Mouse (Mus musculus) MEL (cell line): Measurements from ENCODE around the gene Kcnt2. TPM values are rescaled to one million over a fixed set of nuclear protein-coding genes. Genes with fewer than 3 reads are reported as not detected.

ENCODE experiments used
- DNase-seq: peaks from one replicate; pipeline ENCODE4 v3.0.0; 2011; ENCODE audit warnings: low read depth, low spot score
- H3K27ac ChIP-seq: 2 replicates; pipeline ENCODE4 v1.5.1; 2012; ENCODE audit warnings: low read depth, mild to moderate bottlenecking, control low read depth, low read length, moderate library complexity; ENCODE audit not compliant: control insufficient read depth
- H3K27me3 ChIP-seq, 2 experiments: fragments of 150-350 bp in 1 of 2; sonication (generic) in 1 of 2; 2 replicates each; pipeline ENCODE4 v1.6.1; 2012; ENCODE audit warnings: low read length in 2 of 2, mild to moderate bottlenecking in 2 of 2, improper control_type of control experiment in 1 of 2, moderate library complexity in 1 of 2; ENCODE audit not compliant: insufficient read depth in 2 of 2, control insufficient read depth in 1 of 2
- H3K36me3 ChIP-seq, 2 experiments: 2 replicates each; pipeline ENCODE4 v1.6.1; 2012 to 2014; ENCODE audit warnings: low read length in 2 of 2, improper control_type of control experiment in 1 of 2, inconsistent platforms in 1 of 2, mild to moderate bottlenecking in 1 of 2; ENCODE audit not compliant: insufficient read depth in 2 of 2, control insufficient read depth in 1 of 2
- H3K4me1 ChIP-seq, 2 experiments: fragments of 150-350 bp in 1 of 2; sonication (generic) in 1 of 2; 2 replicates each; pipeline ENCODE4 v1.6.1; 2012; ENCODE audit warnings: low read length in 2 of 2, improper control_type of control experiment in 1 of 2, mild to moderate bottlenecking in 1 of 2; ENCODE audit not compliant: insufficient read depth in 2 of 2, control insufficient read depth in 1 of 2
- H3K4me3 ChIP-seq, 2 experiments: fragments of 150-350 bp in 1 of 2; sonication (generic) in 1 of 2; 2 replicates each; pipeline ENCODE4 v1.5.1; 2012; ENCODE audit warnings: low read depth in 2 of 2, low read length in 2 of 2, mild to moderate bottlenecking in 2 of 2, moderate library complexity in 2 of 2, control low read depth in 1 of 2, improper control_type of control experiment in 1 of 2; ENCODE audit not compliant: control insufficient read depth in 1 of 2, insufficient read depth in 1 of 2
- H3K79me2 ChIP-seq: 2 replicates; pipeline ENCODE4 v1.6.1; 2012; ENCODE audit warnings: mild to moderate bottlenecking, low read length, moderate library complexity; ENCODE audit not compliant: control insufficient read depth, poor library complexity, insufficient read depth
- H3K9ac ChIP-seq: 2 replicates; pipeline ENCODE4 v1.6.1; 2012; ENCODE audit warnings: low read depth, mild to moderate bottlenecking, control low read depth, low read length, moderate library complexity; ENCODE audit not compliant: control insufficient read depth, poor library complexity, severe bottlenecking
- H3K9me3 ChIP-seq: fragments of 150-350 bp; sonication (generic); replicated peaks from 2 replicates; pipeline ENCODE4 v1.6.1; 2012; ENCODE audit warnings: mild to moderate bottlenecking, low read length, improper control_type of control experiment, moderate library complexity; ENCODE audit not compliant: insufficient read depth
- BHLHE40 ChIP-seq: IDR thresholded peaks from 2 replicates; pipeline ENCODE4 v1.6.1; 2012; ENCODE audit warnings: low read depth, mild to moderate bottlenecking, inconsistent platforms, low read length, improper control_type of control experiment, borderline replicate concordance
- CHD2 ChIP-seq: IDR thresholded peaks from 2 replicates; pipeline ENCODE4 v1.6.1; 2011; ENCODE audit warnings: low read length, improper control_type of control experiment
- CTCF ChIP-seq, 3 experiments: IDR thresholded peaks in 2 of 3; conservative IDR thresholded peaks in 1 of 3; 2 replicates each; pipeline ENCODE4 v1.5.1; 2011 to 2012; ENCODE audit warnings: low read length in 3 of 3, low read depth in 2 of 3, mild to moderate bottlenecking in 2 of 3, improper control_type of control experiment in 1 of 3, inconsistent platforms in 1 of 3, mixed read lengths in 1 of 3, moderate library complexity in 1 of 3; ENCODE audit not compliant: control insufficient read depth in 1 of 3, insufficient read depth in 1 of 3, poor library complexity in 1 of 3, severe bottlenecking in 1 of 3
- EP300 ChIP-seq, 2 experiments: IDR thresholded peaks; 2 replicates each; pipeline ENCODE4 v1.6.1; 2011; ENCODE audit warnings: improper control_type of control experiment in 2 of 2, low read length in 2 of 2, low read depth in 1 of 2, mild to moderate bottlenecking in 1 of 2
- ETS1 ChIP-seq: IDR thresholded peaks from 2 replicates; pipeline ENCODE4 v1.6.1; 2012; ENCODE audit warnings: low read depth, mild to moderate bottlenecking, inconsistent platforms, low read length, improper control_type of control experiment, moderate library complexity
- GABPA ChIP-seq: IDR thresholded peaks from 2 replicates; pipeline ENCODE4 v1.6.1; 2012; ENCODE audit warnings: low read depth, mild to moderate bottlenecking, inconsistent platforms, low read length, improper control_type of control experiment, moderate library complexity
- HCFC1 ChIP-seq: IDR thresholded peaks from 2 replicates; pipeline ENCODE4 v1.6.1; 2012; ENCODE audit warnings: low read depth, mild to moderate bottlenecking, inconsistent platforms, low read length, improper control_type of control experiment, moderate library complexity
- JUND ChIP-seq: IDR thresholded peaks from 2 replicates; pipeline ENCODE4 v1.6.1; 2011; ENCODE audit warnings: low read depth, mild to moderate bottlenecking, improper control_type of control experiment, low read length
- KAT2A ChIP-seq: conservative IDR thresholded peaks from 2 replicates; pipeline ENCODE4 v1.6.1; 2012; ENCODE audit warnings: low read depth, low read length, improper control_type of control experiment, inconsistent platforms
- MEF2A ChIP-seq: IDR thresholded peaks from 2 replicates; pipeline ENCODE4 v1.6.1; 2014; ENCODE audit warnings: low read depth, mild to moderate bottlenecking, inconsistent platforms, low read length, improper control_type of control experiment; ENCODE audit not compliant: poor library complexity, insufficient replicate concordance, severe bottlenecking; ENCODE audit errors: extremely low read depth
- MXI1 ChIP-seq: IDR thresholded peaks from 2 replicates; pipeline ENCODE4 v1.6.1; 2011; ENCODE audit warnings: mild to moderate bottlenecking, low read depth, low read length, improper control_type of control experiment
- MYC ChIP-seq: IDR thresholded peaks from 2 replicates; pipeline ENCODE4 v1.6.1; 2011; ENCODE audit warnings: low read depth, mild to moderate bottlenecking, low read length, improper control_type of control experiment, moderate library complexity
- POLR2AphosphoS2 ChIP-seq: IDR thresholded peaks from 2 replicates; pipeline ENCODE4 v1.6.1; 2011; ENCODE audit warnings: low read length, improper control_type of control experiment
- RAD21 ChIP-seq: IDR thresholded peaks from 2 replicates; pipeline ENCODE4 v1.6.1; 2011; ENCODE audit warnings: mild to moderate bottlenecking, low read depth, low read length, improper control_type of control experiment
- SIN3A ChIP-seq: IDR thresholded peaks from 2 replicates; pipeline ENCODE4 v1.6.1; 2012; ENCODE audit warnings: low read length, improper control_type of control experiment, inconsistent platforms
- SMC3 ChIP-seq: IDR thresholded peaks from 2 replicates; pipeline ENCODE4 v1.6.1; 2011; ENCODE audit warnings: low read depth, low read length, improper control_type of control experiment
- TCF12 ChIP-seq: IDR thresholded peaks from 2 replicates; pipeline ENCODE4 v1.6.1; 2014; ENCODE audit warnings: low read depth, mild to moderate bottlenecking, inconsistent platforms, low read length, improper control_type of control experiment, moderate library complexity
- UBTF ChIP-seq: IDR thresholded peaks from 2 replicates; pipeline ENCODE4 v1.6.1; 2012; ENCODE audit warnings: low read depth, mild to moderate bottlenecking, inconsistent platforms, low read length, improper control_type of control experiment, moderate library complexity, borderline replicate concordance; ENCODE audit not compliant: insufficient read depth
- USF1 ChIP-seq: IDR thresholded peaks from 2 replicates; pipeline ENCODE4 v1.6.1; 2014; ENCODE audit warnings: low read depth, mild to moderate bottlenecking, inconsistent platforms, low read length, improper control_type of control experiment, moderate library complexity
- ZKSCAN1 ChIP-seq: IDR thresholded peaks from 2 replicates; pipeline ENCODE4 v1.6.1; 2012; ENCODE audit warnings: low read depth, mild to moderate bottlenecking, inconsistent platforms, low read length, improper control_type of control experiment, moderate library complexity
- polyA plus RNA-seq, 2 experiments: library from polyadenylated mRNA; stranded (reverse) in 1 of 2; unstranded in 1 of 2; fragments of >175 nt in 1 of 2; fragments of >200 nt in 1 of 2; gene quantifications; 2 replicates each; pipeline versions ENCODE4 v1.2.1 to v1.2.4; 2012; ENCODE audit warnings: low replicate concordance in 2 of 2, low read depth in 1 of 2; ENCODE audit not compliant: insufficient read length in 2 of 2, insufficient read depth in 1 of 2, missing spikeins in 1 of 2
- total RNA-seq: library from RNA; depleted of rRNA; stranded (reverse); fragments of 300-350 nt; gene quantifications from 2 replicates; pipeline ENCODE4 v1.2.3, GENCODE M21; 2012

Kcnt2 gene
- total and polyA plus RNA-seq, 3 experiments, result not detected

GRCm38 (mm10) chr1:140245465-140245864 lies 493 bp upstream of the Kcnt2 start:
- Histone ChIP-seq H3K79me2 (no peaks in the 10 kb centered on the region), H3K27me3 (no peaks in the 10 kb centered on the region), H3K9me3 (no peaks in the 10 kb centered on the region), H3K9ac (no peak overlapping the region), H3K4me1 (no peaks in the 10 kb centered on the region), H3K27ac (no peak overlapping the region), H3K4me3 (no peak overlapping the region), H3K36me3 (no peaks in the 10 kb centered on the region)
- no peak for TF ChIP-seq UBTF
- TF ChIP-seq CTCF (IDR thresholded peaks at IDR 0.05 in 2 of 3, conservative IDR thresholded peaks at IDR 0.05 in 1 of 3; ENCODE audit: control insufficient read depth in 1 of 3, insufficient read depth in 1 of 3, low read depth in 2 of 3, low read length in 3 of 3, poor library complexity in 1 of 3, severe bottlenecking in 1 of 3), result no peak
- TF ChIP-seq POLR2AphosphoS2, result no peak
- TF ChIP-seq CHD2, result no peak
- no peak for DNase-seq

- H3K27me3 ChIP-seq, result no peaks in the 10 kb centered on the region
- DNase-seq, result no peak
- no peak overlapping the region for H3K9ac ChIP-seq
- H3K27ac ChIP-seq, result no peak overlapping the region
- no peaks in the 10 kb centered on the region for H3K9me3 ChIP-seq
- TF ChIP-seq MXI1 (no peak), JUND (no peak), UBTF (no peak), GABPA (no peak), CTCF (IDR thresholded peaks at IDR 0.05 in 2 of 3, conservative IDR thresholded peaks at IDR 0.05 in 1 of 3; ENCODE audit: control insufficient read depth in 1 of 3, insufficient read depth in 1 of 3, low read depth in 2 of 3, low read length in 3 of 3, poor library complexity in 1 of 3, severe bottlenecking in 1 of 3) (no peak), BHLHE40 (no peak), TCF12 (no peak)
- H3K36me3 ChIP-seq, result peaks cover 0 to 17% of the 10 kb centered on the region in 2 experiments; a peak in 2 of 4 replicates
- peaks cover 6 to 9% of the 10 kb centered on the region in 2 experiments for H3K4me1 ChIP-seq
- no peak overlapping the region for H3K4me3 ChIP-seq
- no peaks in the 10 kb centered on the region for H3K79me2 ChIP-seq
Observed at GRCm38 (mm10) chr1:140264696-140265095, 18.7 kb downstream of the Kcnt2 start.

DNA sequence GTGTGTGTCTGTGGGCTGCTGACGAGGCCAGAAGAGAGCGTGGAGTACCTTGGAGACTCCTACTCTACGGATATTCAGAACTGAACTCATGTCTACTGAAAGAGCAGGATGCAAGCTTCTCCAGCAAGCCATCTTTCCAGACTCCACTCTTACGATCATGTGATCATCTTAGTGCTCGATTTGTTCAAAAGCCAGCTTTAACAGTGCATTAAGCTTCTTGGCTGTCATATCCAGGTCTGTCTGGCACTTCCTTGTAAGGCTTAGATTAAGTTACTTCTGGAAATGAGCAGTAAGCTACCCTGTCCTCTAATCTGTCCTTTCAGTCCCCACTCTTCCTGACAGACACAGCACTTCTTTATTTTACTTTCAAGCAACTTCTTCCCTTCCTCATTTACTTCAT lies 20.1 kb downstream of the Kcnt2 start:
- Histone ChIP-seq H3K27ac (no peak overlapping the region), H3K9ac (no peak overlapping the region), H3K79me2 (no peaks in the 10 kb centered on the region), H3K4me1 (peaks cover 6 to 9% of the 10 kb centered on the region in 2 experiments), H3K4me3 (no peak overlapping the region), H3K9me3 (no peaks in the 10 kb centered on the region), H3K36me3 (peaks cover 0 to 17% of the 10 kb centered on the region in 2 experiments; a peak in 2 of 4 replicates), H3K27me3 (no peaks in the 10 kb centered on the region)
- no peak for TF ChIP-seq SIN3A
- TF ChIP-seq HCFC1, result no peak
- no peak for TF ChIP-seq RAD21
- TF ChIP-seq GABPA, result no peak
- TF ChIP-seq MYC, result no peak
- TF ChIP-seq ETS1, result no peak
- TF ChIP-seq EP300 (IDR thresholded peaks at IDR 0.05; ENCODE audit: low read depth in 1 of 2, low read length in 2 of 2), result peak in 1 of 2 experiments; percentile 40; a peak in 1 of 4 replicates
- TF ChIP-seq ZKSCAN1, result no peak
- TF ChIP-seq SMC3, result no peak
- TF ChIP-seq MEF2A, result no peak
- peak; percentile 51; the same call in 1 of the 2 replicates for TF ChIP-seq USF1
- no peak for TF ChIP-seq KAT2A
- DNase-seq, result peak; percentile 48
